Mouse (Mus musculus) ES-Bruce4 (cell line): ENCODE results near the gene Sqstm1.

Experiments used
- CTCF ChIP-seq: IDR thresholded peaks from one replicate; pipeline ENCODE4 v1.8.1; 2011; ENCODE audit warnings: low read depth, low read length
- POLR2A ChIP-seq: IDR thresholded peaks from one replicate; pipeline ENCODE4 v1.8.1; 2011; ENCODE audit warnings: low read length; ENCODE audit not compliant: insufficient read depth

- TF ChIP-seq CTCF (no peak), POLR2A (no peak)
Observed at GRCm38 (mm10) chr11:50233022-50233421, 22.4 kb upstream of the Sqstm1 start.
